Mouse (Mus musculus): ENCODE measurements at regions not wholly inside any gene's neighbourhood (a gene's known extent, or its start where the extent isn't known, plus 50 kb on each side); places are given as distances from the start of the nearest gene placed in this dataset.

GRCm38 (mm10) chr14:68783216-68783615, 510.9 kb downstream of the Synb start:
- DNase-seq, result no peak

GRCm38 (mm10) chr14:68770411-68770810, 523.7 kb downstream of the Synb start:
- no peak for DNase-seq

GRCm38 (mm10) chr14:68762916-68763315, 531.2 kb downstream of the Synb start:
- DNase-seq, result no peak

- no peak for DNase-seq
Observed at GRCm38 (mm10) chr14:68744661-68745060, 549.4 kb downstream of the Synb start.

- no peak for DNase-seq
Observed at GRCm38 (mm10) chr14:68738474-68738873, 555.6 kb downstream of the Synb start.

GRCm38 (mm10) chr14:68735756-68736155, 558.3 kb downstream of the Synb start:
- peak; percentile 74 for DNase-seq

- no peak for DNase-seq
Observed at GRCm38 (mm10) chr14:68721156-68721555, 572.9 kb downstream of the Synb start.

GRCm38 (mm10) chr14:68719429-68720160, 574.5 kb downstream of the Synb start:
- no peak for DNase-seq

GRCm38 (mm10) chr14:68718846-68719245, 575.3 kb downstream of the Synb start:
- no peak for DNase-seq

Measured in right cerebral cortex, postnatal 25 days (tissue).